Mouse (Mus musculus): ENCODE results near the gene Olfr1055.
"Not testable (repeated sequence)": the region's sequence is repeated elsewhere in the genome, so short reads cannot be mapped to it uniquely, and the experiment has no call there.

The Olfr1055 gene

DNA sequence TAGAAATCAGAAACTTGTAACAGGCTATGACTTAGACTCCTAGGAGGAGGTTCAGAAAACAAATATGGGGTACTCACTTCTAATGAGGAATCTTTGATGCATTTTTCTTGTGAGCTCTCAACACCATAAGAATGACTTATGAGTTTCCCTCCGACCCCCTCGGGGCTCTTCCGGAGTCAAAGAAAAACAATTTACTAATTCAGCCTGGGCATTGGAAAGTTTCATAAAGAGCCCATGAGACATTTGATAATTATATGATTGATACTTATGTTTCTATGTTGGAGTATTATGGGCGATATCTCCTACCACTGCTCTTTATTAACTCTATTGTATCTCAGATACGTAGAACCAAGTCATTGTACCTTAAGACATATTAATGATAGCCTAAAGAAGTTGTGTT is at the start of gene Olfr1055:
Olfr1055 (minus strand) TSS at position 101 of the 400 bp plus-strand sequence.
- in situ Hi-C loops (cut with MboI; ENCODE audit: low sequenced_read_pairs) = no loop called here

DNA sequence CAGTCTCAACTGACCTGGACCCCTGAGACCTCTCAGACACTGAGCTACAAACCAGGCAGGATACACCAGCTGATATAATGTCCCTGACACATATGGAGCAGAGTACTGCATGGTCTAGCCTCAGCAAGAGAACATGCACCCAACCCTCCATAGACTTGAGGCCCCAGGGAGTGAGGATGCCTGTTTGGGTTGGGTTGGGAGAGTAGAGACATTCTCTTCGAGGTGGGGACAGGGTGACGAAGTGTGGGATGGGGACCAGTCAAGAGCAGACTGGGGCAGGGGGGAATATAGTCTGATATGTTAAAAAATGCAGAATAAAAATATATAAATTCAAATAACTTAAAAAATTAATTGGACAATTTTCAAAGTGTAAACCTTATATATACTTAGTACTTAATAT is 45.0 kb upstream of the Olfr1055 start:
- in situ Hi-C loops (cut with MboI; ENCODE audit: low sequenced_read_pairs) = no loop called here

DNA sequence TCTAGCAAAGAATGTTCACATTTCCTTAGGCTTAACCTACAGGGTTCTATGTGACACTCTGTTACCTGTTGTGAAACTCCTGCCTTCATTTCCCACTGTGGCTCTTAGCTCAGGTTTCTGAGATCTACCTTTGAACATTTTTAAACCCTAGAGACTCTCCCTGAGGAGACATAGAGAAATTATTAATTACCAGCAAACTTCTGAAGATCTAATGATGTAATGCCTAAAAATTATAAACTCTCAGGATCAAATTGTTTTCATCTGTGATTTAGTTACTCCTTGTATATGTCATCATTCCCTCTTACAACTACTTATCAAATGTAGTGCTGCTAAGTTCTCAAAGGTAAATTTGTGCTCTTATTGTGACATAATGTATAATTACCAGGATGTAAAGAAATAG is 38.4 kb upstream of the Olfr1055 start, which contains the start of gene Olfr1058:
Olfr1058 (minus strand) TSS at position 101 of the 400 bp plus-strand sequence.
- in situ Hi-C loops (cut with MboI; ENCODE audit: low sequenced_read_pairs) = not testable (repeated sequence)

- in situ Hi-C loops (cut with MboI; ENCODE audit: low sequenced_read_pairs) = no loop called here
Observed at GRCm38 (mm10) chr2:86378293-86378692, 28.2 kb upstream of the Olfr1055 start, which contains the start of gene Olfr1057. Olfr1057 (minus strand) TSS chr2:86378393.

- in situ Hi-C loops (cut with MboI; ENCODE audit: low sequenced_read_pairs) = not testable (repeated sequence)
Observed at GRCm38 (mm10) chr2:86366342-86366741, 16.3 kb upstream of the Olfr1055 start.

- in situ Hi-C loops (cut with MboI; ENCODE audit: low sequenced_read_pairs) = no loop called here
Observed at GRCm38 (mm10) chr2:86362369-86362768, 12.3 kb upstream of the Olfr1055 start, which contains the start of gene Olfr1056. Olfr1056 (minus strand) TSS chr2:86362469.

- in situ Hi-C loops (cut with MboI; ENCODE audit: low sequenced_read_pairs) = not testable (repeated sequence)
Observed at GRCm38 (mm10) chr2:86351751-86352150, 1.7 kb upstream of the Olfr1055 start.

DNA sequence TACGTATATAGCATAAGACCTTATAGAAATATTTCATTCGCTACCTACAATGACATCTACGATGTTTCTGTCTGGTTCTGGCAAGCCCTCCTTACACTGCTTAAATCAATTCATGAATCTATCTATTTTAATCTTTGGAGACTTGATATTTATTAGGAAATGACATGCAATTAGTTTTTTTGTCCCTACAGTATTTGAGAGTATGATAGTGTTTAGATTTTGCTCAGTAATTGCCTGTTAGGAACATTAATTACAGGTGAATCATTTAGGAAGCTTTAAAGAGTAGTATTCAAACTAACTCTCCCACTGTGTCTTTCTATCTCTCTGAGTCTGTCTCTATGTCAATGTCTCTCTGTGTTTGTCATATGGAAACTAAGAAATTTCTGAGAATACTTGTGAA is 14.8 kb downstream of the Olfr1055 start, which contains the start of gene Olfr1054:
Olfr1054 (minus strand) TSS at position 101 of the 400 bp plus-strand sequence.
- in situ Hi-C loops (cut with MboI; ENCODE audit: low sequenced_read_pairs) = no loop called here

- in situ Hi-C loops (cut with MboI; ENCODE audit: low sequenced_read_pairs) = no loop called here
Observed at GRCm38 (mm10) chr2:86315184-86315583, 34.9 kb downstream of the Olfr1055 start, which contains the start of gene Olfr1053. Olfr1053 (minus strand) TSS chr2:86315284.
